Mouse (Mus musculus): ENCODE results near the gene Rab14. TPM values are rescaled to one million over a fixed set of nuclear protein-coding genes. Genes with fewer than 3 reads are reported as not detected.

Gene Rab14
- polyA plus RNA-seq (2012; rRNA removed) = 167 and 171 TPM in 2 replicates

DNA sequence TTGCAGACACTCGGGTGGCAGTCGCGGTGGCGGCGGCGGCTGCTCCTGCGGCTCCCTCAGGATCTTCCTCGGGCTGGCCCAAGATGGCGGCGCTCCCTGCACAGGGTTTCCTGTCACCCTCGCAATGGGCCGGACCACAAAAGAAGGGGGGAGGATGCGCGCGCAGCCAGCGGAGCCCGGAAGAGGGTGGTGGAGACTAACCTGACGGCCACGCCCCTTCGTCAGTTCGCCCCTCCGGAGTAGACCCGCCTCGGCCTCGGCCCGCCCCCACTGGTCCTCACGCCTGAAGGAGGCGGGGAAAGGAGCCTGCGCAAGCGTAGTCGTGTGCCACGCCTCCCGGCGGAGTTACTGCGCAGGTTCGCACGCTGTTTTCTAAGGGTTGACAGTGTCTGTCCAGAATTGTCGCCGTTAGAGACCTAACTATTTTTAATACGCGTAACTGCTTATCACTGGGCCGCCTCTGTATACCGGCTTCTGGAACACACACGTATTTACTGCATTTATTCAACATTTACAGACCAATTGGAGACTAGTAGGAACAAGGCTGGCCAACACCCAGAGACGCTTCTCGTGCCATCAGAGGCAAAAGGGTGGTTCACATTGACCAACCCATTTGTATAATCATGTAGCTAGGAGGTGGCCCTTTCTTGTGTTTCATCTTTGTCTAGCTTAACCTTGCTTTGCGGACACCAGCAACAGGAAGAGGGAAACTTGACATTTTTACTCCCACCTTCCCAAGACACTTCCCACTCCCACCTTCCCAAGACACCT lies at the start of gene Rab14:
Gene Rab14, minus strand, starts transcription at position 223 of the 771 bp plus-strand sequence.
- TF ChIP-seq CTCF (IDR thresholded peaks at IDR 0.05; ENCODE audit: borderline replicate concordance, extremely low read depth, insufficient read depth, insufficient read length) (no peak), POLR2A (IDR thresholded peaks at IDR 0.05; ENCODE audit: borderline replicate concordance, extremely low read depth, insufficient read depth, insufficient read length, poor library complexity, severe bottlenecking) (peak; percentile 70)
- DNase-seq (ENCODE audit: low read depth) = peak; percentile 100

DNA sequence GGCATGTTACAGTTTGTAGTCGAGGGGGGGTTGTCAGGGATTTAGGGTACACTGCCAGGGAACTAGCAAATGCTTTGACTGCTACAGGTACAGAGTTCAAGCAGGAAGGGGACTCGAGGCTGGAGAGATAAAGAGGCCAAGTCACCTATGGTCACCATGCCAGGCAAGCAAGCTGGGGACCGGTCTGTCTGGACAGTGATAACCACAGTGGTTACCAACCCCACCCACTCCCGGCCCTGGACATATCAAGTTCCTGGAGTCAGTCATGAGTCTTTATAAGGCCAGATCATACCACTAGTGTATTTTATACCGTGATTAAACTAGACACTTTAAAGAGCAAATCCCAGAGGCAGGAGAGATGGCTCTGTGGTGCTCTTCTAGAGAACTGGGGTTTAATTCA lies 46.8 kb upstream of the Rab14 start:
- TF ChIP-seq CTCF (IDR thresholded peaks at IDR 0.05; ENCODE audit: borderline replicate concordance, extremely low read depth, insufficient read depth, insufficient read length) (no peak), POLR2A (IDR thresholded peaks at IDR 0.05; ENCODE audit: borderline replicate concordance, extremely low read depth, insufficient read depth, insufficient read length, poor library complexity, severe bottlenecking) (no peak)
- DNase-seq (ENCODE audit: low read depth) = no peak

GRCm38 (mm10) chr2:35244241-35244640 lies 43.3 kb upstream of the Rab14 start:
- TF ChIP-seq CTCF (IDR thresholded peaks at IDR 0.05; ENCODE audit: borderline replicate concordance, extremely low read depth, insufficient read depth, insufficient read length) = no peak
- TF ChIP-seq POLR2A (IDR thresholded peaks at IDR 0.05; ENCODE audit: borderline replicate concordance, extremely low read depth, insufficient read depth, insufficient read length, poor library complexity, severe bottlenecking) = no peak
- no peak for DNase-seq (ENCODE audit: low read depth)

- no peak for DNase-seq (ENCODE audit: low read depth)
- TF ChIP-seq CTCF (IDR thresholded peaks at IDR 0.05; ENCODE audit: borderline replicate concordance, extremely low read depth, insufficient read depth, insufficient read length) (no peak), POLR2A (IDR thresholded peaks at IDR 0.05; ENCODE audit: borderline replicate concordance, extremely low read depth, insufficient read depth, insufficient read length, poor library complexity, severe bottlenecking) (no peak)
Observed at GRCm38 (mm10) chr2:35235021-35235420, 34.1 kb upstream of the Rab14 start.

DNA sequence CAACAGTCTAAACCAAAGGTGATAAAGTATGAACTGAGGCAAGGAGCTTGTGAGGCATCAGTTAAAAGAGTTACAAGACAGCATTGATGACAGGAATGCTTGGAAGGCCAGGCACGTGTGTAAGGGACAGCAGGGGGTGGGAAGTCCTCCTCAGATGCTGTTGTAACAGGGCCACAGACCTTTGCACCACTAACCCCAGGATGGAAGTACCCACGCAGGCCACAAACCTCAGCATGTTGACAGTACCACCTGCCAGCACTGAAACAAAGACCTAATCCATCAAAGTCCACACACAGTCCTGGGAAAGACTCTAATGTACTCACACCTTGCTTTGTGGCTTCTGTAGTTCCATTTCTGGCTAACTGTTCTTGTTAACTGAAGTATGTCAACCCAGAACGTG lies 33.0 kb upstream of the Rab14 start:
- DNase-seq (ENCODE audit: low read depth) = no peak
- no peak for TF ChIP-seq POLR2A (IDR thresholded peaks at IDR 0.05; ENCODE audit: borderline replicate concordance, extremely low read depth, insufficient read depth, insufficient read length, poor library complexity, severe bottlenecking)
- no peak for TF ChIP-seq CTCF (IDR thresholded peaks at IDR 0.05; ENCODE audit: borderline replicate concordance, extremely low read depth, insufficient read depth, insufficient read length)

- no peak for DNase-seq (ENCODE audit: low read depth)
Observed at GRCm38 (mm10) chr2:35232595-35233445, 31.9 kb upstream of the Rab14 start.

DNA sequence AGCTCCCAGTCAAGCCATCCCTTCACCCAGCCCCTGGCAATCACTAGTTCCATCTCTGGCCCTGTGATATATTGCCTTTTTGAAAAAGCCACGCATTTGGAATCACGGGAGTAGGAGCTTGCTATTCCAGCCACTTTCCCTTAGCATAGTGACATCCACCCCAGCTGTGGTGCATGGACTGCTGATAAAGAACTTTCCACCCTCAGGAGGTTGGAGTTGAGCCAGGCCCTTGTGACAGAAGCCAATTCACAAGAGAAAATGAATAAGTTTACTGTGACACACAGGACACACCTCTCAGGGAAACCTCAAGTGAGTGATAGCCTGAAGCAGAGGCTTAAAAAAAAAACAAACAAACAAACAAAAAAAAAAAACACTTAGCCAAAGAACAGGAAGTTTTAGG lies 31.0 kb upstream of the Rab14 start:
- DNase-seq (ENCODE audit: low read depth) = no peak
- TF ChIP-seq CTCF (IDR thresholded peaks at IDR 0.05; ENCODE audit: borderline replicate concordance, extremely low read depth, insufficient read depth, insufficient read length) (no peak), POLR2A (IDR thresholded peaks at IDR 0.05; ENCODE audit: borderline replicate concordance, extremely low read depth, insufficient read depth, insufficient read length, poor library complexity, severe bottlenecking) (no peak)

More at GRCm38 (mm10) chr2:35232595-35233445, 31.9 kb upstream of the Rab14 start:
- TF ChIP-seq POLR2A (IDR thresholded peaks at IDR 0.05; ENCODE audit: borderline replicate concordance, extremely low read depth, insufficient read depth, insufficient read length, poor library complexity, severe bottlenecking) = no peak
- no peak for TF ChIP-seq CTCF (IDR thresholded peaks at IDR 0.05; ENCODE audit: borderline replicate concordance, extremely low read depth, insufficient read depth, insufficient read length)

DNA sequence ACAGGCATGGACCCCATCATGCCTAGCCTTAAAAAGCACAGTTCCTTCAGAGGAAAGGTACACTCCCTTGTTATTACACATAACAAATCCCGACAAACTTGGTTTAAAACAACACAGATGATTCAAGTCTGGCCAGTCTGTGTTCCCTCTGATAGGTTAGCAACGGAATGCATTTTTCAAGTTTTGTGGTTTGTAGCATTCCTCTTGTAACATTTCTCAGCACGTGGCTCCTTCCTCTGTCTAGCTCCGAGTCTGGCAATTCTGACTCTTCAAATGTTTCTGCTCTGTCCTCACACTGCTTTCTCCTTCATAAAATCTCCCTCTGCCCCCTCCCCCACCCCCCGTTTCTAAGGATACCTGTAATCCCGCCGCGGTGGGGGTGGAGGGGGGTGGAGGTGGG lies 29.3 kb upstream of the Rab14 start:
- TF ChIP-seq POLR2A (IDR thresholded peaks at IDR 0.05; ENCODE audit: borderline replicate concordance, extremely low read depth, insufficient read depth, insufficient read length, poor library complexity, severe bottlenecking) = no peak
- no peak for TF ChIP-seq CTCF (IDR thresholded peaks at IDR 0.05; ENCODE audit: borderline replicate concordance, extremely low read depth, insufficient read depth, insufficient read length)
- no peak for DNase-seq (ENCODE audit: low read depth)

DNA sequence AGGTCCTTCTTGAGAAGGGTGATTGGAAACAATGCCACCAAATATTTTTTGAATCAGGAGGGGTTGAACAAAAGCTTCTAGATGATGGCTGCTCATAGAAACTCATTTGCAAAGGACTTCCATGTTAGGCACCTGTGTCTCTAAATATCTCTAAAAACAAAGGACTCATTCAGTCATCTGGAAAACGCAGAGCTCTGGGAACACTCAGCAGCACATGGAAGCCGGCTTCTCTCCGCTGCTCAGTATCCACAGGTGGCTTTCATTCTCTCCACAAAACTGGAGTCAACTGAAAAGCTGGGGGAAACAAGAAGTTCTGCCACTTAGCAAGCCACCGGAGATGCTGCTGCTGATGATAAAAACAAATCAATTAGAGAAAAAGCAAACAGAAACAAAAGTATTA lies 27.2 kb upstream of the Rab14 start:
- TF ChIP-seq POLR2A (IDR thresholded peaks at IDR 0.05; ENCODE audit: borderline replicate concordance, extremely low read depth, insufficient read depth, insufficient read length, poor library complexity, severe bottlenecking) (no peak), CTCF (IDR thresholded peaks at IDR 0.05; ENCODE audit: borderline replicate concordance, extremely low read depth, insufficient read depth, insufficient read length) (no peak)
- no peak for DNase-seq (ENCODE audit: low read depth)

DNA sequence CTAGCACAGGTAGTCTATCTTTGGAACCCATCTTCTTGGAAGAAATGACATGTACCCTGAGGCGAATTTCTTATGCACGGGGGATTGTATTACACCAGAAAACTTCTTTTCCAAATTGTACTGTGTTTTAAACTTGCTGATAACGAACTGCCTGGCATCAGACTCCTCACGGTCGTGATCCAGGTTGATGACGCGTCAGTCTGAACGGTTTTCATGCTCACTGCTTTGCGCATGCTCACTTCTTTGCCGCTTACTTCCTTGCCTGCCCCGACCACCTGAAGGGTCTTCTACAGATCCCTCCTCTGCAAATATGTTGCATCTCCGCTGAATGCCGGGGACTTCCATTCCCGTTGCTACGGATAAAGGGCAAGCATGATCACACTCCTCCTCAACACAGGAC lies 23.4 kb upstream of the Rab14 start:
- DNase-seq (ENCODE audit: low read depth) = no peak
- no peak for TF ChIP-seq POLR2A (IDR thresholded peaks at IDR 0.05; ENCODE audit: borderline replicate concordance, extremely low read depth, insufficient read depth, insufficient read length, poor library complexity, severe bottlenecking)
- no peak for TF ChIP-seq CTCF (IDR thresholded peaks at IDR 0.05; ENCODE audit: borderline replicate concordance, extremely low read depth, insufficient read depth, insufficient read length)

DNA sequence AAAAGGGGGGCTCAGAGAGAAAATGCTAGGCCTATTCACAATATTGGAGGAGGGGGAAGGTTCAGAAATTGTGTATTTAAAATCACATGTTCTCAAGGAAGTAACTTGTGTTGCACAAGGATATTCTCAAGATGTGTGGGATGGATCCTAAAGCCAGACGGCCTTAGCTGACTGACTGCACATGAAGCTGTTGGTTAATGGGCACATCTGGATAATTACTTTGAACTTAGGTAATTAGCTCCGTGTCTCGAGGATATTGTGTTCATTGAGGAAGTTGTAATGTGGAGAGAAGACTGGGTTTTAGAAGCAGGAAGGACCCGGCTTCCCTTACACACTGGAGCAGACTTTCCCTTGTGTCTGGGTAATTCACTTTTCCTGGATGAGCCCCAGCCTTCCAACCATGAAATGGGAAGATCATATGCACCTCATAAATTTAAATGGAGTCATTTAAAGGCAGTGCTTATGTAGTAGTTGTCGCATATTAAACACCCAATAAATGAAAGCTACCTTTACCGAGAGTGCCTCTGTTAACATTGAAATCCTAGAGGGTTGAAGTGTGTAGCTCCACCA lies 22.0 kb upstream of the Rab14 start:
- TF ChIP-seq POLR2A (IDR thresholded peaks at IDR 0.05; ENCODE audit: borderline replicate concordance, extremely low read depth, insufficient read depth, insufficient read length, poor library complexity, severe bottlenecking) (no peak), CTCF (IDR thresholded peaks at IDR 0.05; ENCODE audit: borderline replicate concordance, extremely low read depth, insufficient read depth, insufficient read length) (no peak)
- no peak for DNase-seq (ENCODE audit: low read depth)
